Mouse (Mus musculus) lung, postnatal 0 days (tissue): Measurements from ENCODE around the gene Uqcc3.

Experiments
- CTCF ChIP-seq: IDR thresholded peaks from 2 replicates; pipeline ENCODE4 v1.5.1; 2016; ENCODE audit warnings: antibody characterized with exemption, mild to moderate bottlenecking
- EP300 ChIP-seq: IDR thresholded peaks from 2 replicates; pipeline ENCODE4 v1.6.1; 2016; ENCODE audit warnings: antibody characterized with exemption, mild to moderate bottlenecking, control low read depth

DNA sequence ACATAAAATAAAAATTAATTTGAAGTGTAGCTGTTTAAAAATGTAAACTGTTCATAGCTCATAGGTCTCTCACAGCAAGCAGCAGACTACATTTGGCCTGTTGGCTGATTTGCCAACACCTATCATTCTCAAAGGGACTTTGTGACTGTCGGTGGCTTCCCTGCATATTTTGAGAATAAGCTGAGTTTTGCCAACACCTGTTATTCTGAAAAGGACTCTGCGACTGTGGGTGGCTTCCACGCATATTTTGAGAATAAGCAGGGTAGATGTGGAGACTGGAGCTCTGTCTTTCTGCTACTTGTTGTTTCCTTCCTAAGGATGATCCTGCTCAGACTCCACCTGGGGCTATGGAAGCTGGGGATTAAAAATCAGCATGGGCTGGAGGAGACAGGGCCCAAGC, 27.6 kb downstream of the Uqcc3 start:
- TF ChIP-seq CTCF (no peak), EP300 (no peak)
